Mouse (Mus musculus) spleen, adult 2 months (tissue): Measurements from ENCODE around the gene Crp.

Source experiments
- CTCF ChIP-seq: fragments of 200-500 bp; IDR thresholded peaks from 2 replicates; pipeline ENCODE4 v1.5.1; 2011; ENCODE audit warnings: mild to moderate bottlenecking, inconsistent platforms; ENCODE audit not compliant: insufficient read depth, insufficient read length, insufficient replicate concordance; ENCODE audit errors: extremely low read depth
- POLR2A ChIP-seq: fragments of 200-500 bp; IDR thresholded peaks from 2 replicates; pipeline ENCODE4 v1.6.1; 2011; ENCODE audit warnings: low read depth, low read length, inconsistent platforms

GRCm38 (mm10) chr1:172751241-172751640 lies 53.4 kb downstream of the Crp start:
- TF ChIP-seq POLR2A (no peak), CTCF (no peak)
